In the genomic region with DNA sequence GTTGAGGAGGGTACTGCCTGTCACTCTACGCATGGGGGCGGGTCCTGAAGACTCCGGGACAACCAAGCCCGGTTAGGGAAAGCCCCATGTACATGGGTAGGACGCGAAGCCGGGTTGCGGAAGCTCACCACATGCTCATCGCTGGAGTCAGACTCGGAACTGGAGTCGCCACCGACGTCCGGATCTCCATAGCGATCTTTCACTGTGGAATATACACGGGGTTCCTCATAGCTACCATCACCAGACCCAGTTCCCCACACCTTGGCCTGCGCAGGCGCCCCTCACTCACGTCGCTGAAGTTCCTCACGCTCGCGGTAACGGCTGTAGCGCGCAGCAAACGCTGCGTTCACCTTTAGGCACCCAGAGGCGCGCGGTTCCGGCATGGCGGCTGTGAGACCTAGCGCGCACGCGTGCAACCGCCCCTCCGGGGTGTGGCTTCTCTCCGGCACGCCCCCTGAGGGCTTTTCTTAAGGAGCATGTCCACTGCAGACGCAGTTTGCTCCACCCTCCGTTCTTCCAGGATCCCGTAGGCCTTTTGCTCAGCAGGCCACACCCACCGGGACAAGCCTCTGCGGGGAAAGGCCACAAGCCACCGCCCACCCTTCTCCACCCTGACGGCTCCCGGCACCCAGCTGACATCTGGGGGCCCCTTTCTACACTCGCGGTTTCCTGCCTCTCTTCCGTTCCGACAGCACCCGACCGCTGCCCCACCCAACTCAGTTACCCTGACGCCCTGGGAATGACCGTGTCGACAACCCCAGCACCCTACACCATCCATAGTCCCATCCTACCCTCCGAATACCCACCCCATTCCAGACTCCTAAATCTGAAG, we compare ENCODE assay signal across 8 mouse cellular contexts. TPM values are rescaled to one million over a fixed set of nuclear protein-coding genes. Genes with fewer than 3 reads are reported as not detected.
DNase-seq lines count a peak whose midpoint lies in the region; ATAC-seq lines count a peak whose summit lies in the region.

A gene (minus strand): TSS at position 399 of the 832 bp plus-strand sequence.

- H3K27ac ChIP-seq in hindbrain, embryonic 12.5 days: peak within 1 kb of the TSS; percentile 85

- peak within 1 kb of the TSS; percentile 78 for H3K9ac ChIP-seq in hindbrain, embryonic 12.5 days

- peaks cover 20% of the 10 kb centered on the region for H3K36me3 ChIP-seq in hindbrain, embryonic 12.5 days

- no peaks in the 10 kb centered on the region for H3K9me3 ChIP-seq in hindbrain, embryonic 12.5 days (replicated peaks)

- DNase-seq in NIH3T3 (ENCODE audit: low read depth): peak; percentile 98
- DNase-seq in cerebellum, postnatal 10 days: peak; percentile 98
- peak; percentile 96 for DNase-seq in frontal cortex, postnatal 10 days (ENCODE audit: low spot score in 2 of 2)
- peak; percentile 93 to 97 for DNase-seq in layer of hippocampus, postnatal 14 days (ENCODE audit: low spot score in 2 of 2)
- peak; percentile 98 for DNase-seq in lung, postnatal 14 days
- peak; percentile 91 for DNase-seq in retina, adult 2 months (ENCODE audit: low read depth, low spot score)
- DNase-seq in thymus, postnatal 36 days: peak; percentile 98 to 100

- 1% methylated on average over 59 of the region's 59 CpGs for WGBS in hindbrain, embryonic 12.5 days

- ATAC-seq in hindbrain, embryonic 12.5 days (ENCODE audit: low FRiP score): peak; percentile 76

- peak within 1 kb of the TSS; percentile 71 for H3K4me2 ChIP-seq in hindbrain, embryonic 12.5 days (replicated peaks)

- H3K27me3 ChIP-seq in hindbrain, embryonic 12.5 days: no peaks in the 10 kb centered on the region

- peaks cover 32% of the 10 kb centered on the region for H3K4me1 ChIP-seq in hindbrain, embryonic 12.5 days

- peak within 1 kb of the TSS; percentile 81 for H3K4me3 ChIP-seq in hindbrain, embryonic 12.5 days

RNA-seq across cellular contexts. Expression of the gene that starts here (rescaled TPM):
- 18.1 and 23.6 TPM in 2 replicates for polyA plus RNA-seq in hindbrain, embryonic 12.5 days (2016; fragmentation: Nextera tagmentation; extraction: Ambion mirVana)
- 10 to 100 TPM; 32.1 to 33.4 TPM for total RNA-seq in layer of hippocampus, postnatal 14 days (2021)

Comparison
In these comparisons a context has a peak if more than half of its experiments do, and no peak if none do; other contexts are left out.
1. Peak in every context shown above with its lines: DNase-seq, ATAC-seq, H3K4me3 ChIP-seq and H3K27ac ChIP-seq.